Mouse (Mus musculus) forelimb bud, embryonic 11.5 days (tissue): ENCODE measurements around the gene Cltc.
A peak's percentile ranks its signal among the peaks of the same experiment; 100 is the strongest.

Experiments
- DNase-seq: peaks from one replicate; pipeline ENCODE4 v3.0.0-alpha.2; 2012; ENCODE audit warnings: low read depth, low spot score

Cltc gene

DNA sequence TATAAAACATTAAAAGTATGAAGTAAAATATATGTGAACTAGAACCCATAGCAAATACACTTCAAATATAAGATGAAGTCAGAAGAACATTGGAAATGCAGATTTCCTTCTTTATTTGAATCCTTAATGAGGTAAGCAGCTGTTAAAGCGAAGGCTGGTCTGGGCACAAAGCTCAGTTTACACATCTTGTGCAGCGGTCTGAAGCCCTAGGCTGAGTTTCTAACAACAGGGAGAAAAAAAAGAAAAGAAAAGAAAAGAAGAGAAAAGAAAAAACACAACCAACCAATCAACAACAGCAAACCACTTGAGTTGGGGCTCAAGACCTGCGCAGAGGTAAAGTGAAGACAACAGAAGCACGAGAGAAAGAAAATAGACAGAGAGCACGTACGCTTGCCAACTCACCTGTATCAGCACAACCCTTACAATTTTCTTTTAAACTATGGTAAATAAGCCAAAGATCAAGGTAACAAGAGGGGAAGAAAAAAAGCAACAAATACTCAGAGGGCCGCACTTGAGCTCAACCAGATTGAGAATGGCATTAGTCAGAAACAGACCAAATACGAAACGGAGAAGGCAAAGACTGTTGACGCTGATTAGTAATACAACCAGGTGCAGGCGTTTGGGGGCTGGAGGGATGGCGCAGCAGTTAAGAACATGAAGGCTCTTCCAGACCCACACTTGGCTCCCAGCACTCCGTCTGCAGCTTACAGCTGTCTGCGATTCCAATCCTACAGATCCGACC lies 109.5 kb downstream of the Cltc start:
- no peak for DNase-seq

DNA sequence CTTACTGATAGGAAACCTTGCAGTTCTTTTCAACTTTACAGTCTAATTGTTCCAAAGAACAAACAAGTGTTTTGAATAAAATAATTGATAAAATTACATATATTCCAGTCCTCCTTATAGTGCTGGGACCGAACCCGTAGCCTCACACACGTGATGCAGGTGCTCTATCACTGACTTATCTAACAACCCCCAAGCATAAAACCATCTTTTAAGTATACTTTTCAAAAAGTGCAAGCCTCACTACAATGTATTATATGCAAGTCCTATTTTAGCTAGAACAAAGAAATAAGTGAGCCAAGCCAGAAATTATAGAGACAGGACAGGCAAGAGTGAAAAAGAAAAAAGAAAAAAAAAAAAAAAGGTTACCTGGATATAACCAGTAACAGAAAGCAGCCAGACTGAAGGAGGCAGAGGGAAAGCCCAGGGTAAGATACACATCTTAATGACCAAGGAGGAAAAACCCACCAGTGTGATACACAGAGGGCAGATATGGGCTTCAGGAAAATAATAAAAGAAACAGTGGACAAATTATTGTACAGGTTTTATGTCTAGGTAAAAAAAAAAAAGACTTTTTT lies 110.4 kb downstream of the Cltc start:
- no peak for DNase-seq

- peak; percentile 16 for DNase-seq
Measured at GRCm38 (mm10) chr11:86646136-86646834, 111.1 kb downstream of the Cltc start.

DNA sequence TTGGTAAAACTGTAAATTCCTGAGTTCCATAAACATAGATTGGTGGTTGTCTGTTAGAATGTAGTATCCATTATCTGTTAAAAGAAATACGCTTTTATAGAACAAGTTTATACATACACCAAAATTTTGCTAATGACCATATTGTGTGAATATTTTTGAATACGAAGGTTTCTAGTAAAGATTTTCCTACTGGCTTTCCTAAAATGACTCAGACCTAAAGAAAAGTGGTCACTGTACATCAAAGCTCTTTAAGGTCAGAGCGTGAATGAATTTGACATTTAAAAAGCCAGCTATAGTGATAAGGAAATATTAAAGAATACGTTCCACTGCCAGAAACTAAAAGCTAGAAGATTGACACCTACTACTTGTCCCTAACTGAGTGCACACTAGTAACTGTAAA lies 112.8 kb downstream of the Cltc start:
- no peak for DNase-seq
